Mouse (Mus musculus) lung, adult 2 months (tissue): Measurements from ENCODE around the gene Gata2.

Source experiments
- CTCF ChIP-seq: fragments of 200-500 bp; IDR thresholded peaks from 2 replicates; pipeline ENCODE4 v1.5.1; 2011; ENCODE audit warnings: mild to moderate bottlenecking, low read length, control low read depth; ENCODE audit not compliant: insufficient read depth
- POLR2A ChIP-seq: fragments of 200-500 bp; IDR thresholded peaks from 2 replicates; pipeline ENCODE4 v1.6.1; 2011; ENCODE audit warnings: low read depth, mild to moderate bottlenecking, control low read depth, low read length, borderline replicate concordance; ENCODE audit errors: extremely low read depth

DNA sequence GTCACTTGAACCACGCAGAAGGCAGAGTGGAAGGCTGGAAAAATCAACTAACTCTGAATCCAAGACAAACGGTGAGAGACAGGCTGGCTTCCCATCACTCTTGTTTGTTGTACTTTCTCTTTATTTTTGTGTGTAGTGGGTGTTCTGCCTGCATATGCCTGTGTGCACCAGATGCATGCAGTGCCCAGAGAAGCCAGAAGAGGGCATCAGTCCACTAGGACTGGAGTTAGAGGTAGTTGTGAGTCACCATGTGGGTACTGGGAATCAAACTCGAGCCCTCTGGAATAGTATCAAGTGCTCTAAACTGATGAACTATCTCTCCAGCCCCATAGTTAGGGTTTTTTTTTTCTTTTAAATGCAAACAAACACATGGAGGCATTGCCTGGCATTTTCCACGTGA is 42.4 kb upstream of the Gata2 start:
- TF ChIP-seq CTCF: peak; percentile 24; the same call in 1 of the 2 replicates
- no peak for TF ChIP-seq POLR2A
